Mouse (Mus musculus): Measurements from ENCODE around the gene Ankrd27. TPM values are rescaled to one million over a fixed set of nuclear protein-coding genes. Genes with fewer than 3 reads are reported as not detected.
A peak's percentile ranks its signal among the peaks of the same experiment; 100 is the strongest.

The Ankrd27 gene
- polyA plus RNA-seq, 1 experiment from 2014 or later = 17.3 TPM

DNA sequence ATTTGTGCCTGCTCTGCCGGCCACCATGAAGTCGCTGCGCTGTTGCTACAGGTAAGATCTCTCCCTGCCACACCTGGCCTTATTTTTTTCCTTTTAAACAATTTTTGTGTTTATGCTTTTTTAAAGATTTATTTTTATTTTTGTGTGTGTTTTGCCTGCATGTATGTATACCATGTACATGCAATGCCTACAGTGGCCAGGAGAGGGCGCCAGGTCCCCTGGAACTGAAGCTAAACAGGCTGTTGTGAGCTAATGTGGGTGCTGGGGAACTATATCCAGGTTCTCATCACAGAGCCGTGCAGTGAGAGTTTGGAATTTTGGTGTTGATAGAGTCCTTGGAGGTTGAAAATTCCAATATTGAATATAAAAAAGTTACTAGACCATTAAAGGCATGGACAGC lies 42.5 kb downstream of the Ankrd27 start:
- peak; percentile 78 for TF ChIP-seq CTCF (IDR thresholded peaks at IDR 0.05; ENCODE audit: low read depth)
- no peak for TF ChIP-seq EP300 (optimal IDR thresholded peaks at IDR 0.05)
- WGBS = 76% methylated on average over 5 of the region's 5 CpGs
- Histone ChIP-seq H3K27me3 (ENCODE audit: control insufficient read depth, insufficient read depth, low read length) (no peaks in the 10 kb centered on the region), H3K27ac (replicated peaks) (no peak overlapping the region), H3K4me1 (replicated peaks; ENCODE audit: control insufficient read depth, insufficient read depth) (no peaks in the 10 kb centered on the region), H3K4me3 (ENCODE audit: low read depth, low read length) (no peak overlapping the region), H3K36me3 (ENCODE audit: control insufficient read depth, insufficient read depth, low read length) (peaks cover 25% of the 10 kb centered on the region), H3K9ac (ENCODE audit: low read length) (no peak overlapping the region), H3K4me2 (replicated peaks; ENCODE audit: low read depth) (no peak overlapping the region), H3K9me3 (ENCODE audit: control insufficient read depth, low read length) (no peaks in the 10 kb centered on the region)
- ATAC-seq (ENCODE audit: low FRiP score, low TSS enrichment) = no peak
- peak; percentile 48 for DNase-seq (ENCODE audit: low spot score)

DNA sequence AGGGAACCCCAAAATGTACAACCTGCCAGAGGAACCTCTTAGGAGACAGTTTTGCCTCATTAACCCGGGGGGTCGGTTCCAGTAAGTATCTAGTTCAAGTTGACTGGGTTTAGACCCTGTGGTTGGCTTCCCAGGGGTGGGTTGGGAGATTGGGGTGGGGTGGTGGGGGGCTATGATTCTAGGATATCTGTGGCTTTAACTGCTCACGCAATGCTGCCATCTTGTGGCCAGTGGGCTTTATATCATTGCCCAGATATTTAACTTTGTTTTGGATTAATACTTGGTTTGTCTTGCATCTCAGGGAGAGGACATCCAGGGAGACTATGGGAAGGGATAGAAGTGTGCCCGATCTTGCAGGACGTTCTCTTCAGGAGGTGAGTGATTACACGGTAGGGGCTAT lies 50.2 kb downstream of the Ankrd27 start:
- Histone ChIP-seq H3K4me2 (replicated peaks; ENCODE audit: low read depth) (no peak overlapping the region), H3K9me3 (ENCODE audit: control insufficient read depth, low read length) (no peaks in the 10 kb centered on the region), H3K27me3 (ENCODE audit: control insufficient read depth, insufficient read depth, low read length) (no peaks in the 10 kb centered on the region), H3K4me1 (replicated peaks; ENCODE audit: control insufficient read depth, insufficient read depth) (no peaks in the 10 kb centered on the region), H3K4me3 (ENCODE audit: low read depth, low read length) (no peak overlapping the region), H3K9ac (ENCODE audit: low read length) (no peak overlapping the region), H3K27ac (replicated peaks) (no peak overlapping the region), H3K36me3 (ENCODE audit: control insufficient read depth, insufficient read depth, low read length) (peaks cover 31% of the 10 kb centered on the region)
- 64% methylated on average over 6 of the region's 6 CpGs for WGBS
- ATAC-seq (ENCODE audit: low FRiP score, low TSS enrichment) (no peak), DNase-seq (ENCODE audit: low spot score) (peak; percentile 24)
- TF ChIP-seq EP300 (optimal IDR thresholded peaks at IDR 0.05) (no peak), CTCF (IDR thresholded peaks at IDR 0.05; ENCODE audit: low read depth) (peak; percentile 75)

DNA sequence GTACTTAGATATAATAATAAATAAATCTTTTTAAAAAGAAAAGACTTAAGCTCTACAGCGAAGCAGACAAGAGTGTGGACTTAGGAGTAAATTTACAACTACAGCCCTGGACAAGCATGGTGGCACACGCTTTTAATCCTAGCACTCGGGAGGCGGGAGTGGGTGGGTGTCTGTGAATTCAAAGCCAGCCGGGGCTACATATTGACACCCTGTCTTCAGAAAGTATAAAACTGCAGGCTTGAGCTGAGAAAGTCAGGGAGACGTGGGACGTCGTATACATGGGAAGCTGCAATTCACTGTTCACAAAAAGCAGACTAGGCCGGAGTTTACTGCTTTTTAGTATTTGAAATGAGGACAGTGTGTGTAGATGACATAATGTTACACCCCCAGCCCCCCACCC lies 50.8 kb downstream of the Ankrd27 start:
- WGBS = 93% methylated on average over 9 of the region's 9 CpGs
- Histone ChIP-seq H3K27ac (replicated peaks) (no peak overlapping the region), H3K9ac (ENCODE audit: low read length) (no peak overlapping the region), H3K4me2 (replicated peaks; ENCODE audit: low read depth) (no peak overlapping the region), H3K4me3 (ENCODE audit: low read depth, low read length) (no peak overlapping the region), H3K4me1 (replicated peaks; ENCODE audit: control insufficient read depth, insufficient read depth) (no peaks in the 10 kb centered on the region), H3K27me3 (ENCODE audit: control insufficient read depth, insufficient read depth, low read length) (no peaks in the 10 kb centered on the region), H3K9me3 (ENCODE audit: control insufficient read depth, low read length) (no peaks in the 10 kb centered on the region), H3K36me3 (ENCODE audit: control insufficient read depth, insufficient read depth, low read length) (peaks cover 31% of the 10 kb centered on the region)
- TF ChIP-seq EP300 (optimal IDR thresholded peaks at IDR 0.05) = no peak
- no peak for TF ChIP-seq CTCF (IDR thresholded peaks at IDR 0.05; ENCODE audit: low read depth)
- DNase-seq (ENCODE audit: low spot score) = no peak
- ATAC-seq (ENCODE audit: low FRiP score, low TSS enrichment) = no peak

DNA sequence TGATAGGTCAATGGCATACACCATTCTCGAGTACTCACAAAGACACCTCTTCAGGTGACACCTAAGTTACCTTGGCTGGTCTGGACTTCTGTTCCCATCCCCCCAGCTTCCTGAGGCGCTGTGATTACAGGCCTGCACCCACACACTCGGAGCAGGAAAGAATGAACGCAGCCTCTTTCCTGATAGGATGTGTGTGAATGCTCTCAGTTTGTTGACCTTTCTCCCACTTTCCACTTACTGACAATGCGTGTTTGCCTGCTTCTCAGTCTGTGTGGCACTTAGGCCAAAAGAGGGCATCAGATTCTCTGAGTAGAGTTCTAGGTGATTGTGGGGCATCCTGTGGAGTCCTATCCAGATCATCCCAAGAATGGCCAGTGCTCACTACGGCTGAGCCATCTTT lies 54.0 kb downstream of the Ankrd27 start:
- H3K27ac ChIP-seq (replicated peaks) = no peak overlapping the region
- DNase-seq (ENCODE audit: low spot score) = no peak
- peaks cover 28% of the 10 kb centered on the region for H3K36me3 ChIP-seq (ENCODE audit: control insufficient read depth, insufficient read depth, low read length)
- no peak for TF ChIP-seq EP300 (optimal IDR thresholded peaks at IDR 0.05)
- TF ChIP-seq CTCF (IDR thresholded peaks at IDR 0.05; ENCODE audit: low read depth) = no peak
- no peak overlapping the region for H3K4me2 ChIP-seq (replicated peaks; ENCODE audit: low read depth)
- H3K9ac ChIP-seq (ENCODE audit: low read length) = no peak overlapping the region
- no peaks in the 10 kb centered on the region for H3K9me3 ChIP-seq (ENCODE audit: control insufficient read depth, low read length)
- H3K27me3 ChIP-seq (ENCODE audit: control insufficient read depth, insufficient read depth, low read length) = no peaks in the 10 kb centered on the region
- no peak overlapping the region for H3K4me3 ChIP-seq (ENCODE audit: low read depth, low read length)
- peak; percentile 32; the same call in 1 of the 2 replicates for ATAC-seq (ENCODE audit: low FRiP score, low TSS enrichment)
- 66% methylated on average over 6 of the region's 6 CpGs for WGBS
- H3K4me1 ChIP-seq (replicated peaks; ENCODE audit: control insufficient read depth, insufficient read depth) = no peaks in the 10 kb centered on the region

DNA sequence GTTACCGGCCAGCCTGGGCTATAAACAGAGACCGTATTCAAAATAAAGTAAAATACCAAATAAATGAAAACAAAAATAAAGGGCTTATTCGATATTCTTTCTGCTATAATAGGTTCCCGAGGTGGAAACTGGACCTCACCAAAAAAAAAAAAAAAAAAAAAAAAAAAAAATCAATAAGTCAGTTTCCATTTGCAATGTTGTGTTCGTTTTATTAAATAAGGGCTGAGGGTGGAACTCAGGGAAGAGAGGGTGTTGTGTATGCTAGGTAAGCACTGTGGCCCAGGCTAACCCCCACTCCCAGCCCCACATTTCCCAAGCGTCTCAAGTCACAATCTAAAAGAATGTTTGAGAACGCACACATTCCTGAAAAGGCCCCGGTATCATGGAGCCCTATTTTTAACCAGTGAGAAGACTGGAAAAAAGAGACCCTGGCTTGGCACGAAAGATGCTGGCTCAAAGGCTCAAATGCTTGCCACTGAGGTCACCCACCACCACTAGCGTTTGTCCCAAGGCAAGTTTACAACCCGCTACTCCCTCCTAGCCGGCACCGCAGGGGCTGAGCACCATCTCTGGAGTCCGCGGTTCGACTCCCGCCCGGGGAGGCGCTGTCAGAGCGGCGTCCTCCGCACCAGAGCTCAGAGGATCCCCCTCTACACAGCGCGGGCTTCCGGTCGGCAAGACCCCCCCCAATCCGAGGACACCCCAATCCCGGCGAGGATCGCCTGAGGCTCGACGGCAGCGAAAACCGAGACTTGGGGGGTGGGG lies 60.5 kb downstream of the Ankrd27 start:
- Histone ChIP-seq H3K9ac (ENCODE audit: low read length) (peak overlapping the region; percentile 95), H3K4me1 (replicated peaks; ENCODE audit: control insufficient read depth, insufficient read depth) (no peaks in the 10 kb centered on the region), H3K4me3 (ENCODE audit: low read depth, low read length) (peak overlapping the region; percentile 91), H3K27ac (replicated peaks) (peak overlapping the region; percentile 82), H3K36me3 (ENCODE audit: control insufficient read depth, insufficient read depth, low read length) (peaks cover 2% of the 10 kb centered on the region; the same call in 1 of the 2 replicates), H3K9me3 (ENCODE audit: control insufficient read depth, low read length) (no peaks in the 10 kb centered on the region), H3K27me3 (ENCODE audit: control insufficient read depth, insufficient read depth, low read length) (no peaks in the 10 kb centered on the region), H3K4me2 (replicated peaks; ENCODE audit: low read depth) (peak overlapping the region; percentile 81)
- ATAC-seq (ENCODE audit: low FRiP score, low TSS enrichment) (peak; percentile 9), DNase-seq (ENCODE audit: low spot score) (no peak)
- 6% methylated on average over 34 of the region's 34 CpGs for WGBS
- TF ChIP-seq EP300 (optimal IDR thresholded peaks at IDR 0.05) = no peak
- peak; percentile 20; the same call in 1 of the 2 replicates for TF ChIP-seq CTCF (IDR thresholded peaks at IDR 0.05; ENCODE audit: low read depth)

DNA sequence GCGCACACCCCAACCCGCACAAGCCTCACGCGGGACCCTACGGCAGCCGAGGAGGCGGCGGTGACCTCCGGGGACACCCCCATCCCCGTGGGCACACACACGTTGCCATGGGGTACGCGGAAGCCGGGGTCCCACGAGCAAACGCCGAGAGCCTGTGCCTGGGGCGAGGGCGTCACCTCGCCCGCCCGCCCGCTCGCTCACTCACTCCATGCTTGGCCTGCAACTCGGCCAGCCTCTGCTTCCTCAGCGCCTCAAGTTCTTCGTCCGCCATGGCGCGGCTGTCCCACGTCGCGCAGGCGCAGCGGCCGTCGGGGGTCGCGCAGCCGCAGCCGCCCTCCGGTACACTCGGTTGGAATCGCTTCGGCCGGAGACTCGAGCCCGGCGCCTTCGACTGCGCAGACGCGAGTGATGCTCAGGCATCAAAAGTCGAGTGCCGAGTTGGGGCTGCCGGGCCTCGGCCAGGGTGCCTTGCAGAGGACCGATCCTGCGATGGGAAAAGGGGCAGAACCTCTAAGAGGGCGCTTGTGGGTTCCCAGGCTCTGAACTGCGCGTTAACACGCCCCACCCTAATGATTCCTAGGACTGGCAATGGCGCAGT lies 61.2 kb downstream of the Ankrd27 start, which contains the start of gene Pdcd5:
Gene Pdcd5 (minus strand): TSS at position 421 of the 598 bp plus-strand sequence.
- no peaks in the 10 kb centered on the region for H3K4me1 ChIP-seq (replicated peaks; ENCODE audit: control insufficient read depth, insufficient read depth)
- peak within 1 kb of the TSS; percentile 81 for H3K4me2 ChIP-seq (replicated peaks; ENCODE audit: low read depth)
- peak within 1 kb of the TSS; percentile 82 for H3K27ac ChIP-seq (replicated peaks)
- TF ChIP-seq EP300 (optimal IDR thresholded peaks at IDR 0.05) (no peak), CTCF (IDR thresholded peaks at IDR 0.05; ENCODE audit: low read depth) (peak; percentile 27)
- H3K27me3 ChIP-seq (ENCODE audit: control insufficient read depth, insufficient read depth, low read length) = no peaks in the 10 kb centered on the region
- DNase-seq (ENCODE audit: low spot score) = peak; percentile 97
- peak within 1 kb of the TSS; percentile 95 for H3K9ac ChIP-seq (ENCODE audit: low read length)
- ATAC-seq (ENCODE audit: low FRiP score, low TSS enrichment) = peak; percentile 93
- H3K36me3 ChIP-seq (ENCODE audit: control insufficient read depth, insufficient read depth, low read length) = no peaks in the 10 kb centered on the region
- no peaks in the 10 kb centered on the region for H3K9me3 ChIP-seq (ENCODE audit: control insufficient read depth, low read length)
- H3K4me3 ChIP-seq (ENCODE audit: low read depth, low read length) = peak within 1 kb of the TSS; percentile 91
- WGBS = under 1% methylated on average over 47 of the region's 64 CpGs
